Mouse (Mus musculus) kidney, adult 2 months (tissue): Measurements from ENCODE around the gene H1foo. TPM values are rescaled to one million over a fixed set of nuclear protein-coding genes. Genes with fewer than 3 reads are reported as not detected.

Experiments
- DNase-seq: peaks from one replicate; pipeline ENCODE4 v3.0.0; 2021
- H3K27ac ChIP-seq: fragments of 200-500 bp; 2 replicates; pipeline ENCODE4 v1.5.1; 2012; ENCODE audit warnings: low read depth, low read length, control low read depth, inconsistent platforms; ENCODE audit not compliant: insufficient read depth
- H3K27me3 ChIP-seq: fragments of 200-500 bp; replicated peaks from 2 replicates; pipeline ENCODE4 v1.6.1; 2012; ENCODE audit warnings: mild to moderate bottlenecking, moderate library complexity, low read length, inconsistent platforms; ENCODE audit not compliant: control insufficient read depth, insufficient read depth
- H3K36me3 ChIP-seq: fragments of 200-500 bp; 2 replicates; pipeline ENCODE4 v1.6.1; 2012; ENCODE audit warnings: mild to moderate bottlenecking, moderate library complexity, low read length, inconsistent platforms; ENCODE audit not compliant: control insufficient read depth, insufficient read depth
- H3K4me1 ChIP-seq: fragments of 200-500 bp; 2 replicates; pipeline ENCODE4 v1.6.1; 2011; ENCODE audit warnings: low read length; ENCODE audit not compliant: control insufficient read depth, insufficient read depth
- H3K4me3 ChIP-seq: fragments of 200-500 bp; 2 replicates; pipeline ENCODE4 v1.5.1; 2011; ENCODE audit warnings: mild to moderate bottlenecking, low read depth, low read length, control low read depth; ENCODE audit not compliant: insufficient read depth
- CTCF ChIP-seq: fragments of 200-500 bp; conservative IDR thresholded peaks from 2 replicates; pipeline ENCODE4 v1.5.1; 2011; ENCODE audit warnings: low read depth, mild to moderate bottlenecking, control low read depth, low read length, moderate library complexity, mixed read lengths; ENCODE audit not compliant: insufficient read depth, insufficient read length
- POLR2A ChIP-seq: fragments of 200-500 bp; IDR thresholded peaks from one replicate; pipeline ENCODE4 v1.6.1; 2011; ENCODE audit warnings: low read depth, low read length, control low read depth
- WGBS: fragments of 180-500 bp; shearing (Covaris S2); methylation state at CpG from one replicate; pipeline ENCODE4 v1.1.7; 2018; 5-methylcytosine and 5-hydroxymethylcytosine counted together
- polyA plus RNA-seq: library from polyadenylated mRNA; depleted of rRNA; stranded (reverse); fragments of >200 nt; gene quantifications from 2 replicates; pipeline ENCODE4 v1.2.3, GENCODE M21; 2012

H1foo gene
- polyA plus RNA-seq, 1 experiment: not detected

GRCm38 (mm10) chr6:115975606-115976005, 30.9 kb downstream of the H1foo start:
- no peak overlapping the region for H3K4me3 ChIP-seq
- no peaks in the 10 kb centered on the region for H3K36me3 ChIP-seq
- WGBS: 81% methylated on average over 8 of the region's 8 CpGs
- TF ChIP-seq CTCF: no peak
- TF ChIP-seq POLR2A: no peak
- H3K27me3 ChIP-seq: no peaks in the 10 kb centered on the region
- peaks cover 4% of the 10 kb centered on the region; the same call in 1 of the 2 replicates for H3K4me1 ChIP-seq
- H3K27ac ChIP-seq: no peak overlapping the region
- no peak for DNase-seq

GRCm38 (mm10) chr6:115977810-115978209, 33.1 kb downstream of the H1foo start:
- no peaks in the 10 kb centered on the region for H3K4me1 ChIP-seq
- H3K27me3 ChIP-seq: no peaks in the 10 kb centered on the region
- WGBS: 56% methylated on average over 15 of the region's 15 CpGs
- H3K4me3 ChIP-seq: no peak overlapping the region
- H3K27ac ChIP-seq: no peak overlapping the region
- no peak for DNase-seq
- no peak for TF ChIP-seq CTCF
- no peak for TF ChIP-seq POLR2A
- no peaks in the 10 kb centered on the region for H3K36me3 ChIP-seq

- H3K36me3 ChIP-seq: no peaks in the 10 kb centered on the region
- no peak overlapping the region for H3K4me3 ChIP-seq
- 70% methylated on average over 8 of the region's 8 CpGs for WGBS
- no peak overlapping the region for H3K27ac ChIP-seq
- H3K27me3 ChIP-seq: no peaks in the 10 kb centered on the region
- TF ChIP-seq POLR2A (no peak), CTCF (0 out of 2 replicates have a peak, but pooled peaks have one; percentile 10)
- no peak for DNase-seq
- H3K4me1 ChIP-seq: no peaks in the 10 kb centered on the region
Observed at GRCm38 (mm10) chr6:115978596-115978995, 33.9 kb downstream of the H1foo start.

GRCm38 (mm10) chr6:115982889-115983288, 38.2 kb downstream of the H1foo start:
- 32% methylated on average over 7 of the region's 7 CpGs for WGBS
- H3K27me3 ChIP-seq: no peaks in the 10 kb centered on the region
- H3K36me3 ChIP-seq: no peaks in the 10 kb centered on the region
- DNase-seq: peak; percentile 55
- H3K4me1 ChIP-seq: peaks cover 4% of the 10 kb centered on the region; the same call in 1 of the 2 replicates
- TF ChIP-seq CTCF: no peak
- no peak for TF ChIP-seq POLR2A
- peak overlapping the region; percentile 60 for H3K27ac ChIP-seq
- no peak overlapping the region for H3K4me3 ChIP-seq

- TF ChIP-seq POLR2A: no peak
- no peak for TF ChIP-seq CTCF
- peaks cover 4% of the 10 kb centered on the region; the same call in 1 of the 2 replicates for H3K4me1 ChIP-seq
- peak; percentile 51 for DNase-seq
- no peaks in the 10 kb centered on the region for H3K27me3 ChIP-seq
- WGBS: 40% methylated on average over 12 of the region's 12 CpGs
- peak overlapping the region; percentile 72 for H3K27ac ChIP-seq
- no peaks in the 10 kb centered on the region for H3K36me3 ChIP-seq
- H3K4me3 ChIP-seq: no peak overlapping the region
Observed at GRCm38 (mm10) chr6:115983306-115984038, 38.7 kb downstream of the H1foo start.

- WGBS: 57% methylated on average over 7 of the region's 7 CpGs
- no peaks in the 10 kb centered on the region for H3K36me3 ChIP-seq
- no peaks in the 10 kb centered on the region for H3K27me3 ChIP-seq
- no peak overlapping the region for H3K4me3 ChIP-seq
- DNase-seq: no peak
- peaks cover 4% of the 10 kb centered on the region; the same call in 1 of the 2 replicates for H3K4me1 ChIP-seq
- TF ChIP-seq CTCF: no peak
- peak overlapping the region; percentile 39; the same call in 1 of the 2 replicates for H3K27ac ChIP-seq
Observed at GRCm38 (mm10) chr6:115984580-115984979, 39.8 kb downstream of the H1foo start.

- DNase-seq: no peak
- H3K4me1 ChIP-seq: peaks cover 4% of the 10 kb centered on the region; the same call in 1 of the 2 replicates
- TF ChIP-seq CTCF (no peak), POLR2A (no peak)
- no peak overlapping the region for H3K27ac ChIP-seq
- WGBS: 51% methylated on average over 9 of the region's 9 CpGs
- H3K36me3 ChIP-seq: no peaks in the 10 kb centered on the region
- H3K4me3 ChIP-seq: no peak overlapping the region
- no peaks in the 10 kb centered on the region for H3K27me3 ChIP-seq
Observed at GRCm38 (mm10) chr6:115985622-115986021, 40.9 kb downstream of the H1foo start.

GRCm38 (mm10) chr6:115986472-115987095, 41.8 kb downstream of the H1foo start:
- Histone ChIP-seq H3K4me1 (peaks cover 4% of the 10 kb centered on the region; the same call in 1 of the 2 replicates), H3K4me3 (no peak overlapping the region), H3K27me3 (no peaks in the 10 kb centered on the region), H3K27ac (peak overlapping the region; percentile 45), H3K36me3 (no peaks in the 10 kb centered on the region)
- DNase-seq: no peak
- TF ChIP-seq POLR2A (no peak), CTCF (no peak)
- WGBS: 62% methylated on average over 12 of the region's 12 CpGs
